Mouse (Mus musculus): ENCODE measurements at regions not wholly inside any gene's neighbourhood (a gene's known extent, or its start where the extent isn't known, plus 50 kb on each side); places are given as distances from the start of the nearest gene placed in this dataset.

- peak; percentile 18 for DNase-seq
Observed at GRCm38 (mm10) chr19:48090393-48090792, 115.4 kb upstream of the Sorcs3 start.

GRCm38 (mm10) chr19:48097363-48097762, 108.5 kb upstream of the Sorcs3 start:
- DNase-seq = no peak

- no peak for DNase-seq
Observed at GRCm38 (mm10) chr19:48097942-48098596, 107.8 kb upstream of the Sorcs3 start.

GRCm38 (mm10) chr19:48100991-48101390, 104.8 kb upstream of the Sorcs3 start:
- no peak for DNase-seq

- DNase-seq = no peak
Observed at GRCm38 (mm10) chr19:48115155-48115554, 90.7 kb upstream of the Sorcs3 start.

GRCm38 (mm10) chr19:48115728-48116127, 90.1 kb upstream of the Sorcs3 start:
- DNase-seq = no peak

GRCm38 (mm10) chr19:48116689-48117088, 89.1 kb upstream of the Sorcs3 start:
- no peak for DNase-seq

- DNase-seq = no peak
Observed at GRCm38 (mm10) chr19:48117646-48118045, 88.2 kb upstream of the Sorcs3 start.

GRCm38 (mm10) chr19:48122281-48122680, 83.5 kb upstream of the Sorcs3 start:
- DNase-seq = no peak

GRCm38 (mm10) chr19:48123777-48124176, 82.0 kb upstream of the Sorcs3 start:
- DNase-seq = no peak

GRCm38 (mm10) chr19:48125731-48126130, 80.1 kb upstream of the Sorcs3 start:
- no peak for DNase-seq

- no peak for DNase-seq
Observed at GRCm38 (mm10) chr19:48128089-48128488, 77.7 kb upstream of the Sorcs3 start.

GRCm38 (mm10) chr19:48136231-48136630, 69.6 kb upstream of the Sorcs3 start:
- DNase-seq = no peak

- DNase-seq = no peak
Observed at GRCm38 (mm10) chr19:48144129-48144528, 61.7 kb upstream of the Sorcs3 start.
